Mouse (Mus musculus): ENCODE data around the gene Tmem200b. TPM values are rescaled to one million over a fixed set of nuclear protein-coding genes. Genes with fewer than 3 reads are reported as not detected.

The Tmem200b gene
- polyA plus RNA-seq, 1 experiment from 2014 or later, result not detected

DNA sequence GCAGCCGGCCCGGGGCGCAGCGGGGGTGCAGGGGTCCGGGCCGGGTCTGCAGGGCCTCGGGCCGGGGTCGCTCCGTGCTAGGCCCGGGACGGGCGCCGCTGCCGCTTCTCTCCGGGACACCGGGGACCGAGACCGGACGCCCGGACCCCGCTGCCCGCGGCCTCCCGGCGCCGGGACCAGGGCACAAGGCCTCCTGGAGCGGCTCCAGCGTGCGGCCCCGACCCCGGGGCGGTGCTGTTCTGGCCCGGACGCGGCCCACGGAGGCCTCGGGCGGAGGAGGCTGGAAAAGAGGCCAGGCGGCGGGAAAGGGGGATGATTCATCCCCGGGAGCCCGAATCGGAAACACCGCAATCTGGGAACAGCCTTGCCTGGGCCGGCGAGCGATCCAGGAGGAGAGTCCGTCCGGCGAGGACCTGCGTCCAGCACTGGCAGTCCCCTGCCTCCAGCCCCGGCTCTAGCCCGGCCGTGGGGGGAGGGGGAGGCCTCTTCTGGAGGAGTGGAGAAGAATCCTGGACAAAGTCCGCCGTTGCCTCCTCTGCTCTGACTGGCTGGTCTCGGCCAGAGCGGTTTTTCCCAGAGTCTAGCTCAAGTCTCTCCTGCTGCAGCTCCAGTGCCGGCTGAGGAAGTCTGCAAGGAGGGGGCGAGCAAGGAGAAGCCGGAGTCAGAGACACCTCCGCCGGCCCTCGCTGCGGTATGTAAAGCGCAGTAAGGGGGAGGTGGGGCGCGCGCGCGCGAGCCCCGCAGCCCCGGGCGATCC lies 798 bp upstream of the Tmem200b start:
- Histone ChIP-seq H3K27me3 (ENCODE audit: control insufficient read depth, insufficient read depth, low read length) (peaks cover 84% of the 10 kb centered on the region), H3K36me3 (ENCODE audit: control insufficient read depth, insufficient read depth, low read length) (peaks cover 33% of the 10 kb centered on the region), H3K9ac (replicated peaks; ENCODE audit: low read length) (peak overlapping the region; percentile 53), H3K4me1 (ENCODE audit: control insufficient read depth, insufficient read depth, low read length) (peaks cover 21% of the 10 kb centered on the region), H3K4me3 (replicated peaks; ENCODE audit: low read depth, low read length) (peak overlapping the region; percentile 44), H3K27ac (replicated peaks; ENCODE audit: low read depth, low read length) (no peak overlapping the region), H3K4me2 (ENCODE audit: low read length) (peak overlapping the region; percentile 77), H3K9me3 (ENCODE audit: control insufficient read depth, low read length) (no peaks in the 10 kb centered on the region)
- under 1% methylated on average over 70 of the region's 76 CpGs for WGBS
- peak; percentile 22; the same call in 1 of the 2 replicates for ATAC-seq (ENCODE audit: low FRiP score, low TSS enrichment)
- peak; percentile 59 for DNase-seq

GRCm38 (mm10) chr4:131922404-131922803 lies 833 bp downstream of the Tmem200b start:
- peaks cover 69% of the 10 kb centered on the region for H3K27me3 ChIP-seq (ENCODE audit: control insufficient read depth, insufficient read depth, low read length)
- WGBS, result 58% methylated on average over 15 of the region's 15 CpGs
- no peak overlapping the region for H3K27ac ChIP-seq (replicated peaks; ENCODE audit: low read depth, low read length)
- peak overlapping the region; percentile 53; the same call in 1 of the 2 replicates for H3K9ac ChIP-seq (replicated peaks; ENCODE audit: low read length)
- H3K4me1 ChIP-seq (ENCODE audit: control insufficient read depth, insufficient read depth, low read length), result peaks cover 21% of the 10 kb centered on the region
- peak overlapping the region; percentile 44 for H3K4me3 ChIP-seq (replicated peaks; ENCODE audit: low read depth, low read length)
- ATAC-seq (ENCODE audit: low FRiP score, low TSS enrichment) (no peak), DNase-seq (no peak)
- H3K9me3 ChIP-seq (ENCODE audit: control insufficient read depth, low read length), result no peaks in the 10 kb centered on the region
- peaks cover 48% of the 10 kb centered on the region for H3K36me3 ChIP-seq (ENCODE audit: control insufficient read depth, insufficient read depth, low read length)
- H3K4me2 ChIP-seq (ENCODE audit: low read length), result peak overlapping the region; percentile 77

DNA sequence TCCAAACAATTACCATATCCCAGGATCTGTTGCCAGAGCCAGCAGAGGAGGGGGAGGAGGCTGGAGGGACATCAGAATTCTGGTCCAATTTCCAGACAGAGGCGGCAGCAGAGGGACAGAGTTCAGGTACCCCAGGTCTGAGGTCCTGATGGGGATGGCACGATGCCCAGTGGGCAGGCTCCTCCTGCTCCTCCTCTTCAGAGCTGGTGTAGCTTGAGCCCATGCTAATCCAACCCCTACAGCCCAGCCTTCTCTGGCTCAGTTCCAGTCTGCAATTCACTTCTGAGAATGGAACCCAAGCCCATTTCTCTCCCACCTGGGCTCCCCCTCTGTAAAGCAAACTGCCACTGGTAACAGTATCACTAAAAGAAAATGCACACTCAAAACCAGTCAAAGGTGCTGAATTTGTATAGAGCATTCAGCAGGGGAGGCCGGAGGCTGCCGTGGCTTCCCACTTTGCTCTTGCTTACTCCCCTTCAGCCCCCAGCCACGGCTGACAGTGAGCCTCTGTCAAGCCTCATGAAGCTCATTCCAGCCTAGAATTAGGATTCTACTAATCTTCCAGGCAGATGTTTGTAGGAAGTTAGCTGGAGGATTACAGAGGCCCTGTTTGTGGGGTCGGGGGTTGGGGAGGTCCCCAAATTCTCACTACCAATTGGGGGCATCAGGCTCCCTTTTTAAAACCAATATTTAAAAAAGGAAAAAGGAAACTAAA lies 2.7 kb downstream of the Tmem200b start:
- Histone ChIP-seq H3K27me3 (ENCODE audit: control insufficient read depth, insufficient read depth, low read length) (peaks cover 53% of the 10 kb centered on the region), H3K4me2 (ENCODE audit: low read length) (no peak overlapping the region), H3K4me3 (replicated peaks; ENCODE audit: low read depth, low read length) (no peak overlapping the region), H3K9ac (replicated peaks; ENCODE audit: low read length) (no peak overlapping the region), H3K36me3 (ENCODE audit: control insufficient read depth, insufficient read depth, low read length) (peaks cover 65% of the 10 kb centered on the region), H3K27ac (replicated peaks; ENCODE audit: low read depth, low read length) (no peak overlapping the region), H3K9me3 (ENCODE audit: control insufficient read depth, low read length) (no peaks in the 10 kb centered on the region), H3K4me1 (ENCODE audit: control insufficient read depth, insufficient read depth, low read length) (peaks cover 17% of the 10 kb centered on the region)
- ATAC-seq (ENCODE audit: low FRiP score, low TSS enrichment) (no peak), DNase-seq (peak; percentile 61)
- WGBS, result 52% methylated on average over 6 of the region's 6 CpGs

- H3K27me3 ChIP-seq (ENCODE audit: control insufficient read depth, insufficient read depth, low read length), result peaks cover 4% of the 10 kb centered on the region
- ATAC-seq (ENCODE audit: low FRiP score, low TSS enrichment), result no peak
- DNase-seq, result no peak
- H3K9ac ChIP-seq (replicated peaks; ENCODE audit: low read length), result no peak overlapping the region
- no peaks in the 10 kb centered on the region for H3K4me1 ChIP-seq (ENCODE audit: control insufficient read depth, insufficient read depth, low read length)
- no peak overlapping the region for H3K4me2 ChIP-seq (ENCODE audit: low read length)
- H3K9me3 ChIP-seq (ENCODE audit: control insufficient read depth, low read length), result no peaks in the 10 kb centered on the region
- WGBS, result 91% methylated on average over 6 of the region's 6 CpGs
- peaks cover 95% of the 10 kb centered on the region for H3K36me3 ChIP-seq (ENCODE audit: control insufficient read depth, insufficient read depth, low read length)
- no peak overlapping the region for H3K27ac ChIP-seq (replicated peaks; ENCODE audit: low read depth, low read length)
- no peak overlapping the region for H3K4me3 ChIP-seq (replicated peaks; ENCODE audit: low read depth, low read length)
Measured at GRCm38 (mm10) chr4:131929146-131929545, 7.6 kb downstream of the Tmem200b start.

- no peak overlapping the region for H3K4me2 ChIP-seq (ENCODE audit: low read length)
- no peaks in the 10 kb centered on the region for H3K4me1 ChIP-seq (ENCODE audit: control insufficient read depth, insufficient read depth, low read length)
- no peak overlapping the region for H3K9ac ChIP-seq (replicated peaks; ENCODE audit: low read length)
- 87% methylated on average over 2 of the region's 2 CpGs for WGBS
- no peak for ATAC-seq (ENCODE audit: low FRiP score, low TSS enrichment)
- H3K27ac ChIP-seq (replicated peaks; ENCODE audit: low read depth, low read length), result no peak overlapping the region
- DNase-seq, result no peak
- peaks cover 46% of the 10 kb centered on the region for H3K36me3 ChIP-seq (ENCODE audit: control insufficient read depth, insufficient read depth, low read length)
- no peaks in the 10 kb centered on the region for H3K27me3 ChIP-seq (ENCODE audit: control insufficient read depth, insufficient read depth, low read length)
- no peaks in the 10 kb centered on the region for H3K9me3 ChIP-seq (ENCODE audit: control insufficient read depth, low read length)
- no peak overlapping the region for H3K4me3 ChIP-seq (replicated peaks; ENCODE audit: low read depth, low read length)
Measured at GRCm38 (mm10) chr4:131939459-131939858, 17.9 kb downstream of the Tmem200b start.

DNA sequence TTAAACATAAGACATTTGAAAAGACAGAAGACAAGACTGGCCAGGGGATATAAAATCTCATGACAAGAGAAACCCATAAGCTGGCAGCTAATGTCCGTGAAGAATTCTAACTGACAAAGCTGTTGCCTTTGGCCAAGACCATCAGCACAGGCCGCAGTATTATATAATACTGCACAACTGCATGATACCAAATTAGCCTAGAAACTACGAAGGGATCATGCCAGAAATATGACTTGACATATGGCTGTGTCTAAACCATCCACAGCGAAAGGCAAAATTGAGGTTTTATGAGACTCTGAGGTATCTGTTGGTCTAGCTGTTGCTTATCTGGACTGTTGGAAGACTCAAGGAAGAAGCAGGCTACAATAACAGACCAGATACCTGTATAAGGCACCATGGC lies 19.3 kb downstream of the Tmem200b start:
- H3K4me3 ChIP-seq (replicated peaks; ENCODE audit: low read depth, low read length), result no peak overlapping the region
- WGBS, result 97% methylated on average over 4 of the region's 4 CpGs
- no peaks in the 10 kb centered on the region for H3K4me1 ChIP-seq (ENCODE audit: control insufficient read depth, insufficient read depth, low read length)
- no peak for ATAC-seq (ENCODE audit: low FRiP score, low TSS enrichment)
- no peak overlapping the region for H3K9ac ChIP-seq (replicated peaks; ENCODE audit: low read length)
- no peaks in the 10 kb centered on the region for H3K27me3 ChIP-seq (ENCODE audit: control insufficient read depth, insufficient read depth, low read length)
- H3K27ac ChIP-seq (replicated peaks; ENCODE audit: low read depth, low read length), result no peak overlapping the region
- H3K9me3 ChIP-seq (ENCODE audit: control insufficient read depth, low read length), result no peaks in the 10 kb centered on the region
- DNase-seq, result no peak
- no peak overlapping the region for H3K4me2 ChIP-seq (ENCODE audit: low read length)
- peaks cover 32% of the 10 kb centered on the region for H3K36me3 ChIP-seq (ENCODE audit: control insufficient read depth, insufficient read depth, low read length)

DNA sequence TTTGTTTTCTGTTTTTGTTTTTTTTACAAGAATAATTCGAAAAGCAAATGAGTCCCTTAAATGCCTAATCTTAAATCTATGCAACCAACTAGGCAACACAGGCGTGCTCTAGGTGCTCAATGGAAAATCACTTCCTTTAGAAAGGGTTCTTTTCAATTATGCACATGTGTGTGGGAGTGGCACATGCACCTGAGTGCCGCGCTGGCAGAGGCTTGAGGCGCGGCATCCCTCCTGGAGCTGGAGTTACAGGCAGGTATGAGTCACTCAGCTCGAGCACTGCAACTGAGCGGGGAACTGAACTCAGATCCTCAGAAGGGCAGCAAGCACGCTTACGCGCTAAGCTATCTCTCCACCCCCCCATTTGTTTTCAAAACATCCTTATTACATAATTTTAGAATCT lies 26.3 kb downstream of the Tmem200b start:
- Histone ChIP-seq H3K9me3 (ENCODE audit: control insufficient read depth, low read length) (no peaks in the 10 kb centered on the region), H3K9ac (replicated peaks; ENCODE audit: low read length) (no peak overlapping the region), H3K36me3 (ENCODE audit: control insufficient read depth, insufficient read depth, low read length) (0 out of 2 replicates have a peak, but pooled peaks cover 3% of the 10 kb centered on the region), H3K27ac (replicated peaks; ENCODE audit: low read depth, low read length) (no peak overlapping the region), H3K4me3 (replicated peaks; ENCODE audit: low read depth, low read length) (no peak overlapping the region), H3K4me1 (ENCODE audit: control insufficient read depth, insufficient read depth, low read length) (0 out of 2 replicates have a peak, but pooled peaks cover 6% of the 10 kb centered on the region), H3K27me3 (ENCODE audit: control insufficient read depth, insufficient read depth, low read length) (no peaks in the 10 kb centered on the region), H3K4me2 (ENCODE audit: low read length) (no peak overlapping the region)
- DNase-seq, result no peak
- WGBS, result 90% methylated on average over 11 of the region's 11 CpGs
- ATAC-seq (ENCODE audit: low FRiP score, low TSS enrichment), result no peak

- H3K36me3 ChIP-seq (ENCODE audit: control insufficient read depth, insufficient read depth, low read length), result peaks cover 22% of the 10 kb centered on the region
- H3K27ac ChIP-seq (replicated peaks; ENCODE audit: low read depth, low read length), result no peak overlapping the region
- H3K27me3 ChIP-seq (ENCODE audit: control insufficient read depth, insufficient read depth, low read length), result no peaks in the 10 kb centered on the region
- H3K4me2 ChIP-seq (ENCODE audit: low read length), result no peak overlapping the region
- H3K4me1 ChIP-seq (ENCODE audit: control insufficient read depth, insufficient read depth, low read length), result 0 out of 2 replicates have a peak, but pooled peaks cover 6% of the 10 kb centered on the region
- DNase-seq (no peak), ATAC-seq (ENCODE audit: low FRiP score, low TSS enrichment) (no peak)
- 8% methylated on average over 5 of the region's 5 CpGs for WGBS
- H3K9me3 ChIP-seq (ENCODE audit: control insufficient read depth, low read length), result no peaks in the 10 kb centered on the region
- no peak overlapping the region for H3K4me3 ChIP-seq (replicated peaks; ENCODE audit: low read depth, low read length)
- H3K9ac ChIP-seq (replicated peaks; ENCODE audit: low read length), result no peak overlapping the region
Measured at GRCm38 (mm10) chr4:131949903-131950302, 28.3 kb downstream of the Tmem200b start.

Measured in midbrain, embryonic 14.5 days (tissue).